Mouse (Mus musculus) brain, embryonic 14.5 days (tissue): ENCODE results near the gene Pcca.

ENCODE experiments used
- CTCF ChIP-seq: fragments of 200-500 bp; IDR thresholded peaks from 2 replicates; pipeline ENCODE4 v1.5.1; 2012; ENCODE audit warnings: inconsistent platforms, mild to moderate bottlenecking, moderate library complexity, borderline replicate concordance; ENCODE audit not compliant: insufficient read depth, insufficient read length; ENCODE audit errors: extremely low read depth
- POLR2A ChIP-seq: fragments of 200-500 bp; IDR thresholded peaks from 2 replicates; pipeline ENCODE4 v1.6.1; 2012; ENCODE audit warnings: mild to moderate bottlenecking, inconsistent platforms, borderline replicate concordance; ENCODE audit not compliant: poor library complexity, insufficient read depth, insufficient read length, severe bottlenecking; ENCODE audit errors: extremely low read depth

GRCm38 (mm10) chr14:122888480-122888872 is 354.4 kb downstream of the Pcca start:
- TF ChIP-seq CTCF (no peak), POLR2A (no peak)
